ENCODE assay signal across 8 mouse cellular contexts in genomic region chr11:8955678-8956077, GRCm38 (mm10). TPM values are rescaled to one million over a fixed set of nuclear protein-coding genes. Genes with fewer than 3 reads are reported as not detected.
DNase-seq lines count a peak whose midpoint lies in the region; ATAC-seq and TF ChIP-seq lines count a peak whose summit lies in the region.

No protein-coding gene starts in this region.

- 16% methylated on average over 1 of the region's 1 CpGs for WGBS in thymus, adult 2 months
- WGBS in forebrain, embryonic 13.5 days = 4% methylated on average over 1 of the region's 1 CpGs
- WGBS in midbrain, embryonic 16.5 days = 5% methylated on average over 1 of the region's 1 CpGs

- no peaks in the 10 kb centered on the region for H3K4me1 ChIP-seq in thymus, adult 2 months (replicated peaks; ENCODE audit: control insufficient read depth, insufficient read depth, low read length)
- H3K4me1 ChIP-seq in forebrain, embryonic 13.5 days = peaks cover 3% of the 10 kb centered on the region; the same call in 1 of the 2 replicates
- H3K4me1 ChIP-seq in midbrain, embryonic 16.5 days (ENCODE audit: control insufficient read depth, insufficient read depth, low read length) = no peaks in the 10 kb centered on the region

- peak; percentile 89 to 90 for DNase-seq in cerebellum, postnatal 14 days
- no peak for DNase-seq in cerebellum, adult 8-10 months
- DNase-seq in thymus, postnatal 0 days (ENCODE audit: low spot score) = peak; percentile 40
- no peak for DNase-seq in thymus, adult 2 months
- peak; percentile 63 to 66 for DNase-seq in layer of hippocampus, postnatal 10 days (ENCODE audit: low spot score in 2 of 2)
- DNase-seq in ovary, adult 18-20 months (ENCODE audit: low spot score) = no peak

- peak; percentile 73 for ATAC-seq in forebrain, embryonic 13.5 days
- ATAC-seq in midbrain, embryonic 16.5 days = peak; percentile 70

- no peak overlapping the region for H3K27ac ChIP-seq in thymus, adult 2 months (ENCODE audit: control insufficient read depth, insufficient read depth, low read length)
- no peak overlapping the region for H3K27ac ChIP-seq in forebrain, embryonic 13.5 days
- H3K27ac ChIP-seq in midbrain, embryonic 16.5 days (ENCODE audit: low read length) = no peak overlapping the region

- H3K36me3 ChIP-seq in thymus, adult 2 months (ENCODE audit: control insufficient read depth, insufficient read depth, low read length) = no peaks in the 10 kb centered on the region
- H3K36me3 ChIP-seq in forebrain, embryonic 13.5 days (ENCODE audit: poor library complexity, severe bottlenecking) = no peaks in the 10 kb centered on the region
- H3K36me3 ChIP-seq in midbrain, embryonic 16.5 days (ENCODE audit: control insufficient read depth, insufficient read depth, low read length) = no peaks in the 10 kb centered on the region

- no peak for TF ChIP-seq POLR2A in thymus, adult 2 months (IDR thresholded peaks at IDR 0.05; ENCODE audit: control insufficient read depth, extremely low read depth, insufficient read depth, low read length, poor library complexity)

- H3K4me2 ChIP-seq in forebrain, embryonic 13.5 days = no peak overlapping the region
- no peak overlapping the region for H3K4me2 ChIP-seq in midbrain, embryonic 16.5 days (ENCODE audit: low read length)

- no peak overlapping the region for H3K9ac ChIP-seq in forebrain, embryonic 13.5 days
- no peak overlapping the region for H3K9ac ChIP-seq in midbrain, embryonic 16.5 days (ENCODE audit: low read depth, low read length)

- no peak for TF ChIP-seq CTCF in thymus, adult 2 months (IDR thresholded peaks at IDR 0.05; ENCODE audit: borderline replicate concordance, control insufficient read depth, extremely low read depth, insufficient read depth, low read length, poor library complexity)

- no peaks in the 10 kb centered on the region; the same call in 1 of the 2 replicates for H3K9me3 ChIP-seq in forebrain, embryonic 13.5 days (replicated peaks)
- H3K9me3 ChIP-seq in midbrain, embryonic 16.5 days (replicated peaks; ENCODE audit: control insufficient read depth, low read length, poor library complexity, severe bottlenecking) = no peaks in the 10 kb centered on the region

- no peaks in the 10 kb centered on the region for H3K27me3 ChIP-seq in thymus, adult 2 months (ENCODE audit: control insufficient read depth, insufficient read depth, low read length)
- H3K27me3 ChIP-seq in forebrain, embryonic 13.5 days = no peaks in the 10 kb centered on the region
- H3K27me3 ChIP-seq in midbrain, embryonic 16.5 days (ENCODE audit: control insufficient read depth, insufficient read depth, low read depth, low read length) = no peaks in the 10 kb centered on the region

- H3K4me3 ChIP-seq in thymus, adult 2 months (ENCODE audit: control insufficient read depth, insufficient read depth, low read length) = no peak overlapping the region
- no peak overlapping the region for H3K4me3 ChIP-seq in forebrain, embryonic 13.5 days
- H3K4me3 ChIP-seq in midbrain, embryonic 16.5 days (ENCODE audit: low read depth, low read length) = no peak overlapping the region

RNA-seq across cellular contexts. Expression of gene Pkd1l1, which starts 17.4 kb away (rescaled TPM):
- polyA plus RNA-seq in thymus, postnatal 0 days (2015; fragmentation: Nextera tagmentation; extraction: Ambion mirVana) = 0.01 and 0.05 TPM in 2 replicates
- polyA plus RNA-seq in thymus, adult 2 months (2012; rRNA removed) = 0.30 and 0.51 TPM in 2 replicates
- 0.04 and 0.09 TPM in 2 replicates for polyA plus RNA-seq in forebrain, embryonic 13.5 days (2015; fragmentation: Nextera tagmentation; extraction: Ambion mirVana)
- total RNA-seq in layer of hippocampus, postnatal 10 days (2021) = under 1 TPM; 0.05 to 0.16 TPM
- polyA plus RNA-seq in midbrain, embryonic 16.5 days (2015; fragmentation: Nextera tagmentation; extraction: Ambion mirVana) = 0.20 and 0.22 TPM in 2 replicates

RNA-seq across cellular contexts. Expression of gene Hus1, which starts 55.3 kb away (rescaled TPM):
- 9.4 and 9.5 TPM in 2 replicates for polyA plus RNA-seq in thymus, postnatal 0 days (2015; fragmentation: Nextera tagmentation; extraction: Ambion mirVana)
- 13.9 and 14.2 TPM in 2 replicates for polyA plus RNA-seq in thymus, adult 2 months (2012; rRNA removed)
- 13.8 and 14.5 TPM in 2 replicates for polyA plus RNA-seq in forebrain, embryonic 13.5 days (2015; fragmentation: Nextera tagmentation; extraction: Ambion mirVana)
- total RNA-seq in layer of hippocampus, postnatal 10 days (2021) = 10 to 100 TPM; 12.4 to 13.2 TPM
- 10.3 and 11.1 TPM in 2 replicates for polyA plus RNA-seq in midbrain, embryonic 16.5 days (2015; fragmentation: Nextera tagmentation; extraction: Ambion mirVana)

Comparison
In these comparisons a context has a peak if more than half of its experiments do, and no peak if none do; other contexts are left out.
1. DNase-seq: peak in cerebellum, postnatal 14 days (2 of 2), thymus, postnatal 0 days (single experiment) and layer of hippocampus, postnatal 10 days (2 of 2); none in cerebellum, adult 8-10 months (single experiment), thymus, adult 2 months (single experiment) and ovary, adult 18-20 months (single experiment).